Mouse (Mus musculus) lung, embryonic 14.5 days (tissue): ENCODE measurements around the gene Ccdc191. TPM values are rescaled to one million over a fixed set of nuclear protein-coding genes. Genes with fewer than 3 reads are reported as not detected.
A peak's percentile ranks its signal among the peaks of the same experiment; 100 is the strongest.

Source experiments
- ATAC-seq: fragments of 200-750 bp; cut with Nextera tagmentation; 2 replicates; pipeline ENCODE4 v1.8.0; 2017; ENCODE audit warnings: mild to moderate bottlenecking, moderate TSS enrichment, moderate library complexity; ENCODE audit not compliant: insufficient read depth
- DNase-seq: peaks from one replicate; pipeline ENCODE4 v3.0.0-alpha.2; 2015
- H3K27ac ChIP-seq: fragments of 300-500 bp; sonication (generic); 2 replicates; pipeline ENCODE4 v1.5.1; 2014; ENCODE audit warnings: low read depth, mild to moderate bottlenecking, moderate library complexity
- H3K27me3 ChIP-seq: fragments of 300-500 bp; sonication (generic); 2 replicates; pipeline ENCODE4 v1.6.1; 2014; ENCODE audit warnings: low read length, control low read depth; ENCODE audit not compliant: insufficient read depth
- H3K36me3 ChIP-seq: fragments of 300-500 bp; sonication (generic); 2 replicates; pipeline ENCODE4 v1.6.1; 2014; ENCODE audit warnings: control low read depth; ENCODE audit not compliant: insufficient read depth
- H3K4me1 ChIP-seq: fragments of 300-500 bp; sonication (generic); 2 replicates; pipeline ENCODE4 v1.6.1; 2014; ENCODE audit warnings: antibody characterized with exemption, control low read depth; ENCODE audit not compliant: insufficient read depth
- H3K4me2 ChIP-seq: fragments of 300-500 bp; sonication (generic); 2 replicates; pipeline ENCODE4 v1.6.1; 2014; ENCODE audit warnings: mild to moderate bottlenecking
- H3K4me3 ChIP-seq: fragments of 300-500 bp; sonication (generic); 2 replicates; pipeline ENCODE4 v1.5.1; 2014; ENCODE audit warnings: low read depth, low read length
- H3K9ac ChIP-seq: fragments of 300-500 bp; sonication (generic); 2 replicates; pipeline ENCODE4 v1.6.1; 2014
- H3K9me3 ChIP-seq: fragments of 300-500 bp; sonication (generic); 2 replicates; pipeline ENCODE4 v1.6.1; 2016; ENCODE audit warnings: low read depth, low read length, control low read depth
- CTCF ChIP-seq: IDR thresholded peaks from 2 replicates; pipeline ENCODE4 v1.5.1; 2016; ENCODE audit warnings: antibody characterized with exemption, low read depth
- WGBS: fragments of 180-500 bp; shearing (Covaris S2); extraction: QIAGEN DNeasy Blood & Tissue Kit; methylation state at CpG from one replicate; pipeline ENCODE4 v1.1.7; 2014; 5-methylcytosine and 5-hydroxymethylcytosine counted together
- polyA plus RNA-seq: library from polyadenylated mRNA; unstranded; fragments of >200 nt; fragmentation: Nextera tagmentation; extraction: Ambion mirVana; gene quantifications from 2 replicates; pipeline ENCODE4 v1.2.1, GENCODE M21; 2014

Gene Ccdc191
- polyA plus RNA-seq, 1 experiment from 2014 or later: 10.5 TPM

DNA sequence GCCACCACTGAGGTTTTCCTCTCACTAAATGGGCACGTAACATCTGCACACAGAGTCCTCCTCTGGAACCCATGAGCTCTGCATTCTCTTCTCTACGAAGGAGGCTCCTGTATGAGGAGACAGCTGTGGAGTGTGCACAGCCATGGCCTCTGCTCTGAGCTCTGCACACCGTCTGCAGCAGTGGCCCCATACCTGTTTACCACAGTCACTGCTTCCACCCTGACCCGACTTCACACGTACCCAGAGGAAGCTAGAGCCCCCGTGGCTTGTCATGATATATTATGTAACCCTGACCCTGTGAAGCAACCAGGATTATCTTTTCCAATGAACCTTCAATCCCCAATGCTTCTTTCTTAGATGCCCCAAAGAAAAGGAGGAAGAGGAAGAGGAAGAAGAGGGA is 9.8 kb upstream of the Ccdc191 start:
- DNase-seq (no peak), ATAC-seq (no peak)
- Histone ChIP-seq H3K4me3 (no peak overlapping the region), H3K27ac (no peak overlapping the region), H3K9ac (no peak overlapping the region), H3K4me2 (no peak overlapping the region), H3K27me3 (no peaks in the 10 kb centered on the region), H3K36me3 (peaks cover 50% of the 10 kb centered on the region), H3K4me1 (no peaks in the 10 kb centered on the region), H3K9me3 (no peaks in the 10 kb centered on the region)
- 82% methylated on average over 6 of the region's 6 CpGs for WGBS
- TF ChIP-seq CTCF: no peak

- Histone ChIP-seq H3K9me3 (no peaks in the 10 kb centered on the region), H3K4me1 (no peaks in the 10 kb centered on the region), H3K4me2 (no peak overlapping the region), H3K27me3 (no peaks in the 10 kb centered on the region), H3K27ac (no peak overlapping the region), H3K4me3 (no peak overlapping the region), H3K9ac (no peak overlapping the region), H3K36me3 (peaks cover 32% of the 10 kb centered on the region)
- ATAC-seq (no peak), DNase-seq (peak; percentile 34)
- 0 out of 2 replicates have a peak, but pooled peaks have one; percentile 9 for TF ChIP-seq CTCF
- 52% methylated on average over 3 of the region's 3 CpGs for WGBS
Measured at GRCm38 (mm10) chr16:43881636-43882035, 8.0 kb upstream of the Ccdc191 start.

DNA sequence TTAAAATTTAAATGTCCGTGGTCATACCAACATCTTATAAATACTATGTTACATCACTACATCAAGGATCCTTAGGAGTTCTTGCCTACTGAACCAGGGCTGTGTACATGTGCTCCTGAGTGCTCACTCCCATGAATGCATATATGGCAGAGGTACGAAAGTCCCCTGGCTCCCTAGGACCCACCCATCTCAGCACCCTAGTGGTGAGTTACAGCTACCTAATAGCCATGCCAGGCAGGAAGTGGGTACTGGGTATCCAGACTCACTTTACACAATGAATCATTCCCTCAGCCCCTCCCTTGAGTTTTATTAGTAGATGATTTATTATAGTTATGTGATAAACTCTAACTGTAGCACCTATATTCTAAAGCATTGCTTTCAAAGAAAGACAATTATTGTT is 7.3 kb upstream of the Ccdc191 start:
- no peak overlapping the region for H3K4me2 ChIP-seq
- H3K27me3 ChIP-seq: no peaks in the 10 kb centered on the region
- H3K36me3 ChIP-seq: peaks cover 27% of the 10 kb centered on the region
- WGBS: 93% methylated on average over 2 of the region's 2 CpGs
- no peak overlapping the region for H3K27ac ChIP-seq
- no peak for TF ChIP-seq CTCF
- ATAC-seq (no peak), DNase-seq (no peak)
- no peaks in the 10 kb centered on the region for H3K9me3 ChIP-seq
- H3K4me1 ChIP-seq: no peaks in the 10 kb centered on the region
- no peak overlapping the region for H3K4me3 ChIP-seq
- no peak overlapping the region for H3K9ac ChIP-seq

DNA sequence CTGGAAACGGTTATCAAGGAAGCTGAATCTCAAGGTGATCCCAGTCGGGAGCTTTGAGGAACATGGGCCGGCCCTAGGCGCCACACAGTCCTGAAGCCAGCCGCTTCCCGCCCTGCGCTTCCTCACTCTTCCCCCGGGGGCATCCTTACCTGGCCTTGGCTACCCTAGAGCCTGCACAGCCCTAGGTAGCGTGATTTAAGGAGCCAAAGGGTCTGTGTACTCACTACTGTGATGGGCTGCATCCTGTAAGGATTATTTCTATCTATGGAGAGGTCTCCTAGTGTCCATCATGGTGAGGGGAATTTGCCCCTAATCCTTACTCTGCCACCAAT is 371 bp downstream of the Ccdc191 start:
- 0% methylated on average over 9 of the region's 9 CpGs for WGBS
- H3K9ac ChIP-seq: peak overlapping the region; percentile 76
- peak overlapping the region; percentile 70 for H3K4me2 ChIP-seq
- H3K4me3 ChIP-seq: peak overlapping the region; percentile 66
- peak overlapping the region; percentile 77 for H3K27ac ChIP-seq
- H3K9me3 ChIP-seq: no peaks in the 10 kb centered on the region
- DNase-seq (no peak), ATAC-seq (peak; percentile 98)
- TF ChIP-seq CTCF: peak; percentile 67
- H3K4me1 ChIP-seq: no peaks in the 10 kb centered on the region
- H3K36me3 ChIP-seq: no peaks in the 10 kb centered on the region
- no peaks in the 10 kb centered on the region for H3K27me3 ChIP-seq

DNA sequence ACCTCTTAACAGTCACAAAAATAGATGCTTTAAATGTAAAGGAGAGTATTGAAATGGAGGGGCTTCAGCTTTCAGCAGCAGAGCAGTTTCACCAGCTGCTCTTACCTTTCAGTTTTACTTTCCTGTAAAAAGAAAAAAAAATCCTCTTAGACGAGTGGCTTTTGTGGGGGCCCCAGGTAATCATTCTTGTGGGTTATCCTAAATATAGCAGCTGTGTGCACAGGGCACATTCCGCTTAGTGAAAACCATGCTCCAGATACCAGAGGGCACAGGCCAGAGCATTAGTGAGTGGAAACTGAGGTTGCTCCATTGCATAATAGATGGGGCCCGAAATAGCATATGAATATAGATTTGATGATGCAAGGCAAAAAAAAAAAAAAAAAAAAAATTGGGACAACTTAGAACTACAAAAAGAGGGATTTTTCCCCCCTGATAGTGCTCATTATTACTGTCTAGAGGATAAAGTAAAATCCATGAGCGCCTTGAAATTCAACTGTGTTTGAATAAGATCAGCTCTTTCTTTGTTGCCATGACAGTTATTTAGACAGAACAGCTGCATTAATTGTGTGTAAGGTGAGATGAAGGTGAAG is 1.2 kb downstream of the Ccdc191 start:
- Histone ChIP-seq H3K27me3 (no peaks in the 10 kb centered on the region), H3K9me3 (no peaks in the 10 kb centered on the region), H3K27ac (no peak overlapping the region), H3K4me3 (peak overlapping the region; percentile 66), H3K36me3 (no peaks in the 10 kb centered on the region), H3K4me2 (peak overlapping the region; percentile 70), H3K9ac (peak overlapping the region; percentile 76), H3K4me1 (no peaks in the 10 kb centered on the region)
- WGBS: 76% methylated on average over 4 of the region's 4 CpGs
- DNase-seq (no peak), ATAC-seq (no peak)
- TF ChIP-seq CTCF: no peak

DNA sequence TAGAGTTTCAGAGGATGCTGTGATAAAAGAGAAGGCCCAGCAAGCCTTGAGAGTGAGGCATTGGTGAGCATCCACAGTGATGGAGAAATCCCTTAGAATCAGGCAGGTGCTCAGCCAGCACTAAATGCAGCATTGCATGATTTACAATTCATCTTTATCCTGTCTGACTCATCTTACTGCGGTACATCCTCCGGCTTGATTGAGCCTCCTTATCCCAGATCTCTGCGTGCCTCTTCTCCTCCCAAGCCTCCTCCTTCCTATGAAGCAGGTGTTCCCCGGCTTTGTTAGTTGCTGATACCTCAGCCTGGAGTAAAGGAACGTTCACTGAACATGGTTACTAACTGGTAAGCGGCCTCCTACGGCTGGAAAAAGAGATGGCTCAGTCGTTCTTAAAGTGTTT is 4.9 kb downstream of the Ccdc191 start:
- 82% methylated on average over 8 of the region's 8 CpGs for WGBS
- H3K4me1 ChIP-seq: no peaks in the 10 kb centered on the region
- DNase-seq (no peak), ATAC-seq (no peak)
- no peaks in the 10 kb centered on the region for H3K27me3 ChIP-seq
- H3K4me2 ChIP-seq: no peak overlapping the region
- no peaks in the 10 kb centered on the region for H3K36me3 ChIP-seq
- no peak overlapping the region for H3K9ac ChIP-seq
- TF ChIP-seq CTCF: no peak
- H3K27ac ChIP-seq: no peak overlapping the region
- H3K4me3 ChIP-seq: no peak overlapping the region
- no peaks in the 10 kb centered on the region for H3K9me3 ChIP-seq

- ATAC-seq (no peak), DNase-seq (no peak)
- Histone ChIP-seq H3K4me2 (no peak overlapping the region), H3K4me3 (no peak overlapping the region), H3K27ac (no peak overlapping the region), H3K9me3 (no peaks in the 10 kb centered on the region), H3K36me3 (no peaks in the 10 kb centered on the region), H3K27me3 (no peaks in the 10 kb centered on the region), H3K9ac (no peak overlapping the region), H3K4me1 (no peaks in the 10 kb centered on the region)
- TF ChIP-seq CTCF: no peak
- WGBS: 66% methylated on average over 4 of the region's 4 CpGs
Measured at GRCm38 (mm10) chr16:43900138-43900537, 10.5 kb downstream of the Ccdc191 start.

GRCm38 (mm10) chr16:43900571-43900970 is 11.0 kb downstream of the Ccdc191 start:
- Histone ChIP-seq H3K9ac (no peak overlapping the region), H3K27me3 (no peaks in the 10 kb centered on the region), H3K4me2 (no peak overlapping the region), H3K9me3 (no peaks in the 10 kb centered on the region), H3K4me3 (no peak overlapping the region), H3K4me1 (no peaks in the 10 kb centered on the region), H3K36me3 (no peaks in the 10 kb centered on the region), H3K27ac (no peak overlapping the region)
- TF ChIP-seq CTCF: no peak
- ATAC-seq (no peak), DNase-seq (no peak)
